Mouse (Mus musculus): ENCODE measurements at regions not wholly inside any gene's neighbourhood (a gene's known extent, or its start where the extent isn't known, plus 50 kb on each side); places are given as distances from the start of the nearest gene placed in this dataset.

GRCm38 (mm10) chr5:54741440-54741839, 743.1 kb downstream of the Stim2 start:
- Histone ChIP-seq H3K36me3 (no peaks in the 10 kb centered on the region), H3K27ac (no peak overlapping the region), H3K4me3 (no peak overlapping the region), H3K4me1 (replicated peaks) (no peaks in the 10 kb centered on the region), H3K9me3 (replicated peaks) (no peaks in the 10 kb centered on the region), H3K4me2 (no peak overlapping the region), H3K27me3 (no peaks in the 10 kb centered on the region), H3K9ac (no peak overlapping the region)
- no peak for ATAC-seq (replicated peaks; ENCODE audit: insufficient number of reproducible peaks, insufficient read depth, low FRiP score, low read depth)

GRCm38 (mm10) chr5:54746973-54747372, 748.7 kb downstream of the Stim2 start:
- H3K27ac ChIP-seq = no peak overlapping the region
- no peak overlapping the region for H3K4me2 ChIP-seq
- ATAC-seq (replicated peaks; ENCODE audit: insufficient number of reproducible peaks, insufficient read depth, low FRiP score, low read depth) = no peak
- no peaks in the 10 kb centered on the region for H3K36me3 ChIP-seq
- no peaks in the 10 kb centered on the region for H3K27me3 ChIP-seq
- H3K4me3 ChIP-seq = no peak overlapping the region
- H3K9ac ChIP-seq = no peak overlapping the region
- no peaks in the 10 kb centered on the region for H3K4me1 ChIP-seq (replicated peaks)
- no peaks in the 10 kb centered on the region for H3K9me3 ChIP-seq (replicated peaks)
- 77% methylated on average over 2 of the region's 2 CpGs for WGBS

- no peak overlapping the region for H3K9ac ChIP-seq
- WGBS = 59% methylated on average over 1 of the region's 1 CpGs
- H3K4me3 ChIP-seq = no peak overlapping the region
- H3K9me3 ChIP-seq (replicated peaks) = no peaks in the 10 kb centered on the region
- H3K27ac ChIP-seq = no peak overlapping the region
- no peaks in the 10 kb centered on the region for H3K27me3 ChIP-seq
- no peak overlapping the region for H3K4me2 ChIP-seq
- no peaks in the 10 kb centered on the region for H3K4me1 ChIP-seq (replicated peaks)
- no peaks in the 10 kb centered on the region for H3K36me3 ChIP-seq
- no peak for ATAC-seq (replicated peaks; ENCODE audit: insufficient number of reproducible peaks, insufficient read depth, low FRiP score, low read depth)
These were observed 755.1 kb downstream of the Stim2 start for GRCm38 (mm10) chr5:54753372-54753771.

- Histone ChIP-seq H3K4me3 (no peak overlapping the region), H3K4me2 (no peak overlapping the region), H3K9me3 (replicated peaks) (no peaks in the 10 kb centered on the region), H3K9ac (no peak overlapping the region), H3K27me3 (no peaks in the 10 kb centered on the region), H3K27ac (no peak overlapping the region; the same call in 1 of the 2 replicates), H3K36me3 (no peaks in the 10 kb centered on the region), H3K4me1 (replicated peaks) (peaks cover 4% of the 10 kb centered on the region; the same call in 1 of the 2 replicates)
- no peak for ATAC-seq (replicated peaks; ENCODE audit: insufficient number of reproducible peaks, insufficient read depth, low FRiP score, low read depth)
- WGBS = 42% methylated on average over 3 of the region's 3 CpGs
These were observed 761.4 kb downstream of the Stim2 start for GRCm38 (mm10) chr5:54759657-54760056.

GRCm38 (mm10) chr5:54763019-54763418, 764.7 kb downstream of the Stim2 start:
- no peak overlapping the region for H3K4me2 ChIP-seq
- 64% methylated on average over 1 of the region's 1 CpGs for WGBS
- ATAC-seq (replicated peaks; ENCODE audit: insufficient number of reproducible peaks, insufficient read depth, low FRiP score, low read depth) = no peak
- H3K27ac ChIP-seq = no peak overlapping the region
- H3K36me3 ChIP-seq = no peaks in the 10 kb centered on the region
- H3K4me3 ChIP-seq = no peak overlapping the region
- H3K4me1 ChIP-seq (replicated peaks) = peaks cover 4% of the 10 kb centered on the region; the same call in 1 of the 2 replicates
- no peaks in the 10 kb centered on the region for H3K9me3 ChIP-seq (replicated peaks)
- no peak overlapping the region for H3K9ac ChIP-seq
- H3K27me3 ChIP-seq = no peaks in the 10 kb centered on the region

GRCm38 (mm10) chr5:54796953-54797450, 798.7 kb downstream of the Stim2 start:
- H3K9ac ChIP-seq = no peak overlapping the region
- no peaks in the 10 kb centered on the region for H3K36me3 ChIP-seq
- H3K4me3 ChIP-seq = no peak overlapping the region
- no peaks in the 10 kb centered on the region for H3K27me3 ChIP-seq
- H3K4me1 ChIP-seq (replicated peaks) = no peaks in the 10 kb centered on the region
- no peaks in the 10 kb centered on the region for H3K9me3 ChIP-seq (replicated peaks)
- H3K4me2 ChIP-seq = no peak overlapping the region
- H3K27ac ChIP-seq = no peak overlapping the region
- 44% methylated on average over 6 of the region's 6 CpGs for WGBS
- ATAC-seq (replicated peaks; ENCODE audit: insufficient number of reproducible peaks, insufficient read depth, low FRiP score, low read depth) = 0 out of 2 replicates have a peak, but pooled peaks have one; percentile 39

GRCm38 (mm10) chr5:54827076-54827475, 828.8 kb downstream of the Stim2 start:
- Histone ChIP-seq H3K4me3 (no peak overlapping the region), H3K4me1 (replicated peaks) (no peaks in the 10 kb centered on the region), H3K36me3 (no peaks in the 10 kb centered on the region), H3K27ac (no peak overlapping the region), H3K27me3 (no peaks in the 10 kb centered on the region), H3K9ac (no peak overlapping the region), H3K9me3 (replicated peaks) (no peaks in the 10 kb centered on the region), H3K4me2 (no peak overlapping the region)
- ATAC-seq (replicated peaks; ENCODE audit: insufficient number of reproducible peaks, insufficient read depth, low FRiP score, low read depth) = no peak
- WGBS = 79% methylated on average over 2 of the region's 2 CpGs
